Mouse (Mus musculus): Measurements from ENCODE around the gene Raet1e. TPM values are rescaled to one million over a fixed set of nuclear protein-coding genes. Genes with fewer than 3 reads are reported as not detected.
"Not testable (repeated sequence)": the region's sequence is repeated elsewhere in the genome, so short reads cannot be mapped to it uniquely, and the experiment has no call there.

Gene Raet1e
- polyA plus RNA-seq, 1 experiment from 2014 or later = 2.7 TPM

- under 1% methylated on average over 9 of the region's 15 CpGs for WGBS
- ATAC-seq (ENCODE audit: insufficient number of reproducible peaks, insufficient read depth, low FRiP score, low read depth); H3K27ac ChIP-seq (replicated peaks in 1 of 2; ENCODE audit: control insufficient read depth in 1 of 2, insufficient read depth in 1 of 2, low read depth in 2 of 2, low read length in 2 of 2); H3K4me1 ChIP-seq (ENCODE audit: control insufficient read depth in 2 of 2, insufficient read depth in 2 of 2, low read length in 2 of 2); H3K27me3 ChIP-seq (ENCODE audit: control insufficient read depth, insufficient read depth, low read length); H3K9ac ChIP-seq (ENCODE audit: low read length); H3K9me3 ChIP-seq (ENCODE audit: control insufficient read depth, low read length); H3K36me3 ChIP-seq (ENCODE audit: control insufficient read depth, insufficient read depth, low read length): not testable (repeated sequence)
- Histone ChIP-seq H3K4me3 (ENCODE audit: control insufficient read depth in 1 of 2, insufficient read depth in 1 of 2, low read depth in 1 of 2, low read length in 2 of 2) (peak overlapping the region; percentile 18 to 35; a peak in 3 of 4 replicates), H3K4me2 (ENCODE audit: low read length) (peak overlapping the region; percentile 39)
Measured at GRCm38 (mm10) chr10:22361415-22362352, 203.3 kb downstream of the Raet1e start.

GRCm38 (mm10) chr10:22362466-22362865 lies 204.1 kb downstream of the Raet1e start:
- not testable (repeated sequence) for ATAC-seq (ENCODE audit: insufficient number of reproducible peaks, insufficient read depth, low FRiP score, low read depth); H3K27me3 ChIP-seq (ENCODE audit: control insufficient read depth, insufficient read depth, low read length)
- 90% methylated on average over 2 of the region's 2 CpGs for WGBS

GRCm38 (mm10) chr10:22364915-22365314 lies 206.5 kb downstream of the Raet1e start:
- H3K9me3 ChIP-seq (ENCODE audit: control insufficient read depth, low read length); H3K4me3 ChIP-seq (ENCODE audit: control insufficient read depth in 1 of 2, insufficient read depth in 1 of 2, low read depth in 1 of 2, low read length in 2 of 2); ATAC-seq (ENCODE audit: insufficient number of reproducible peaks, insufficient read depth, low FRiP score, low read depth); H3K27ac ChIP-seq (replicated peaks in 1 of 2; ENCODE audit: control insufficient read depth in 1 of 2, insufficient read depth in 1 of 2, low read depth in 2 of 2, low read length in 2 of 2); H3K27me3 ChIP-seq (ENCODE audit: control insufficient read depth, insufficient read depth, low read length); H3K4me2 ChIP-seq (ENCODE audit: low read length); H3K36me3 ChIP-seq (ENCODE audit: control insufficient read depth, insufficient read depth, low read length); H3K4me1 ChIP-seq (ENCODE audit: control insufficient read depth in 2 of 2, insufficient read depth in 2 of 2, low read length in 2 of 2); H3K9ac ChIP-seq (ENCODE audit: low read length): not testable (repeated sequence)
- WGBS = 76% methylated on average over 2 of the region's 2 CpGs

More at GRCm38 (mm10) chr10:22362466-22362865, 204.1 kb downstream of the Raet1e start:
- not testable (repeated sequence) for H3K4me2 ChIP-seq (ENCODE audit: low read length); H3K9ac ChIP-seq (ENCODE audit: low read length); H3K4me1 ChIP-seq (ENCODE audit: control insufficient read depth in 2 of 2, insufficient read depth in 2 of 2, low read length in 2 of 2); H3K9me3 ChIP-seq (ENCODE audit: control insufficient read depth, low read length); H3K36me3 ChIP-seq (ENCODE audit: control insufficient read depth, insufficient read depth, low read length); H3K27ac ChIP-seq (replicated peaks in 1 of 2; ENCODE audit: control insufficient read depth in 1 of 2, insufficient read depth in 1 of 2, low read depth in 2 of 2, low read length in 2 of 2); H3K4me3 ChIP-seq (ENCODE audit: control insufficient read depth in 1 of 2, insufficient read depth in 1 of 2, low read depth in 1 of 2, low read length in 2 of 2)

- H3K27me3 ChIP-seq (ENCODE audit: control insufficient read depth, insufficient read depth, low read length); H3K36me3 ChIP-seq (ENCODE audit: control insufficient read depth, insufficient read depth, low read length); H3K9ac ChIP-seq (ENCODE audit: low read length); ATAC-seq (ENCODE audit: insufficient number of reproducible peaks, insufficient read depth, low FRiP score, low read depth); H3K9me3 ChIP-seq (ENCODE audit: control insufficient read depth, low read length); H3K4me1 ChIP-seq (ENCODE audit: control insufficient read depth in 2 of 2, insufficient read depth in 2 of 2, low read length in 2 of 2); H3K4me3 ChIP-seq (ENCODE audit: control insufficient read depth in 1 of 2, insufficient read depth in 1 of 2, low read depth in 1 of 2, low read length in 2 of 2); H3K27ac ChIP-seq (replicated peaks in 1 of 2; ENCODE audit: control insufficient read depth in 1 of 2, insufficient read depth in 1 of 2, low read depth in 2 of 2, low read length in 2 of 2): not testable (repeated sequence)
- peak overlapping the region; percentile 27 for H3K4me2 ChIP-seq (ENCODE audit: low read length)
- WGBS = 4% methylated on average over 6 of the region's 10 CpGs
Measured at GRCm38 (mm10) chr10:22381226-22381625, 222.9 kb downstream of the Raet1e start.

- not testable (repeated sequence) for H3K4me2 ChIP-seq (ENCODE audit: low read length); H3K4me3 ChIP-seq (ENCODE audit: control insufficient read depth in 1 of 2, insufficient read depth in 1 of 2, low read depth in 1 of 2, low read length in 2 of 2); H3K27ac ChIP-seq (replicated peaks in 1 of 2; ENCODE audit: control insufficient read depth in 1 of 2, insufficient read depth in 1 of 2, low read depth in 2 of 2, low read length in 2 of 2); H3K36me3 ChIP-seq (ENCODE audit: control insufficient read depth, insufficient read depth, low read length); H3K27me3 ChIP-seq (ENCODE audit: control insufficient read depth, insufficient read depth, low read length); H3K4me1 ChIP-seq (ENCODE audit: control insufficient read depth in 2 of 2, insufficient read depth in 2 of 2, low read length in 2 of 2); ATAC-seq (ENCODE audit: insufficient number of reproducible peaks, insufficient read depth, low FRiP score, low read depth); H3K9me3 ChIP-seq (ENCODE audit: control insufficient read depth, low read length); H3K9ac ChIP-seq (ENCODE audit: low read length)
- WGBS = 85% methylated on average over 7 of the region's 7 CpGs
Measured at GRCm38 (mm10) chr10:22390146-22390545, 231.8 kb downstream of the Raet1e start.

DNA sequence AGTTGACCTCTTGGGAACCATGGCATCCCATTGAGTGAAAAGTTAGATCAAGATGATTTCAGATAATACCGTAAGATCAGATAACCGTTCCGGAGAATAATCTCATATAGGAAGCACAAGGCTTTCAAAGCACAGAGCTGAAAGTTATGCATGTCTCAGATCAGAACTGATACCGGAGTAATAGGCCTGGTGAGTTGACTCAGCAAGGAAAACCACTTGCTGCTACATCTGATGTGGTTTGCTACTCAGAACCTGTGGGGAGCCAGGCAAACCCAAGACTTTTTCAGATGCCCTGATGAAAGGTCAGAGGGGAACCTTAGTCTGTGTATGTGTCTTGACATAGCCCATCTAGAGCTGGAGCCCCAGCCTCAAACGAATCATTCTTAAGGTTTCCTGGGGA lies 233.2 kb downstream of the Raet1e start:
- not testable (repeated sequence) for H3K9ac ChIP-seq (ENCODE audit: low read length); H3K36me3 ChIP-seq (ENCODE audit: control insufficient read depth, insufficient read depth, low read length); H3K27ac ChIP-seq (replicated peaks in 1 of 2; ENCODE audit: control insufficient read depth in 1 of 2, insufficient read depth in 1 of 2, low read depth in 2 of 2, low read length in 2 of 2); H3K9me3 ChIP-seq (ENCODE audit: control insufficient read depth, low read length); ATAC-seq (ENCODE audit: insufficient number of reproducible peaks, insufficient read depth, low FRiP score, low read depth); H3K27me3 ChIP-seq (ENCODE audit: control insufficient read depth, insufficient read depth, low read length); H3K4me1 ChIP-seq (ENCODE audit: control insufficient read depth in 2 of 2, insufficient read depth in 2 of 2, low read length in 2 of 2); H3K4me2 ChIP-seq (ENCODE audit: low read length); H3K4me3 ChIP-seq (ENCODE audit: control insufficient read depth in 1 of 2, insufficient read depth in 1 of 2, low read depth in 1 of 2, low read length in 2 of 2)
- WGBS = 64% methylated on average over 3 of the region's 5 CpGs

- not testable (repeated sequence) for H3K9ac ChIP-seq (ENCODE audit: low read length); H3K4me2 ChIP-seq (ENCODE audit: low read length); H3K36me3 ChIP-seq (ENCODE audit: control insufficient read depth, insufficient read depth, low read length); ATAC-seq (ENCODE audit: insufficient number of reproducible peaks, insufficient read depth, low FRiP score, low read depth); H3K27ac ChIP-seq (replicated peaks in 1 of 2; ENCODE audit: control insufficient read depth in 1 of 2, insufficient read depth in 1 of 2, low read depth in 2 of 2, low read length in 2 of 2); H3K9me3 ChIP-seq (ENCODE audit: control insufficient read depth, low read length); H3K27me3 ChIP-seq (ENCODE audit: control insufficient read depth, insufficient read depth, low read length); H3K4me1 ChIP-seq (ENCODE audit: control insufficient read depth in 2 of 2, insufficient read depth in 2 of 2, low read length in 2 of 2); H3K4me3 ChIP-seq (ENCODE audit: control insufficient read depth in 1 of 2, insufficient read depth in 1 of 2, low read depth in 1 of 2, low read length in 2 of 2)
- no CpG with 5 or more reads among the region's 2 CpGs for WGBS
Measured at GRCm38 (mm10) chr10:22393028-22393824, 234.9 kb downstream of the Raet1e start.

All from heart, embryonic 14.5 days (tissue).